Mouse (Mus musculus): ENCODE data around the gene Itgav. TPM values are rescaled to one million over a fixed set of nuclear protein-coding genes. Genes with fewer than 3 reads are reported as not detected.

Gene Itgav
- polyA plus RNA-seq, 1 experiment from 2014 or later = 96.2 TPM

- no peaks in the 10 kb centered on the region for H3K4me1 ChIP-seq (ENCODE audit: control insufficient read depth, insufficient read depth, low read length)
- H3K4me3 ChIP-seq (ENCODE audit: low read depth, low read length) = no peak overlapping the region
- H3K27ac ChIP-seq (ENCODE audit: low read length) = no peak overlapping the region
- ATAC-seq (ENCODE audit: insufficient number of reproducible peaks, insufficient read depth, low FRiP score, low read depth) = 0 out of 2 replicates have a peak, but pooled peaks have one; percentile 44
- WGBS = 36% methylated on average over 13 of the region's 13 CpGs
- H3K9me3 ChIP-seq (ENCODE audit: control insufficient read depth, low read depth, low read length) = no peaks in the 10 kb centered on the region
- H3K27me3 ChIP-seq (ENCODE audit: control insufficient read depth, insufficient read depth, low read length) = no peaks in the 10 kb centered on the region
- no peak overlapping the region for H3K9ac ChIP-seq (replicated peaks; ENCODE audit: low read depth, low read length)
- H3K36me3 ChIP-seq (ENCODE audit: control insufficient read depth, insufficient read depth, low read length) = peaks cover 11% of the 10 kb centered on the region; the same call in 1 of the 2 replicates
- peak overlapping the region; percentile 32 for H3K4me2 ChIP-seq (replicated peaks; ENCODE audit: low read depth, low read length)
Observed at GRCm38 (mm10) chr2:83733981-83734393, 9.8 kb downstream of the Itgav start.

DNA sequence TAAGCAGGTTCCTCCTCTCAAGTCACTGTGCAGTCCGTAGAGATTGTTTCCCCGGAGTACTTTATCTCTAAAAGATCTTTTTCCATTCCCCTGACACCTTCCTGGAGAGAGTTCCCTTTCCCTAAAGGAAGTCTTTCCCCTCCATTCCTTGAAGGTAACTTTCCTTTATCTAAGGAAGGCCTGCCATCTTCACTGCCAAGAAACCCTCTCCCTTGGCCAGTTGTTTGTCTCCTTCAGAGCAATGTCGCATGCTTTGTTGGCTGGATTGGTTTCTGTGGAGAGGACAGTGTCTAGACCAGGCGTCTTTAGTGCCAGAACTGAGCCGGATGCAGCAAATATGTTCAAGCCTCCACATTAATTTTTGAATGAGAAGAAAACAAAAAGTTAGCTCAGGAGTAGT is 11.1 kb downstream of the Itgav start:
- no peak for ATAC-seq (ENCODE audit: insufficient number of reproducible peaks, insufficient read depth, low FRiP score, low read depth)
- no peak overlapping the region for H3K27ac ChIP-seq (ENCODE audit: low read length)
- 72% methylated on average over 5 of the region's 5 CpGs for WGBS

GRCm38 (mm10) chr2:83736836-83737235 is 12.6 kb downstream of the Itgav start:
- no peaks in the 10 kb centered on the region for H3K27me3 ChIP-seq (ENCODE audit: control insufficient read depth, insufficient read depth, low read length)
- H3K4me3 ChIP-seq (ENCODE audit: low read depth, low read length) = no peak overlapping the region
- ATAC-seq (ENCODE audit: insufficient number of reproducible peaks, insufficient read depth, low FRiP score, low read depth) = no peak
- 89% methylated on average over 5 of the region's 5 CpGs for WGBS
- no peak overlapping the region for H3K9ac ChIP-seq (replicated peaks; ENCODE audit: low read depth, low read length)
- H3K36me3 ChIP-seq (ENCODE audit: control insufficient read depth, insufficient read depth, low read length) = peaks cover 11% of the 10 kb centered on the region; the same call in 1 of the 2 replicates
- H3K4me1 ChIP-seq (ENCODE audit: control insufficient read depth, insufficient read depth, low read length) = peaks cover 7% of the 10 kb centered on the region
- H3K27ac ChIP-seq (ENCODE audit: low read length) = no peak overlapping the region
- H3K9me3 ChIP-seq (ENCODE audit: control insufficient read depth, low read depth, low read length) = no peaks in the 10 kb centered on the region
- no peak overlapping the region for H3K4me2 ChIP-seq (replicated peaks; ENCODE audit: low read depth, low read length)

More for the DNA sequence above, 11.1 kb downstream of the Itgav start:
- Histone ChIP-seq H3K4me3 (ENCODE audit: low read depth, low read length) (no peak overlapping the region), H3K9ac (replicated peaks; ENCODE audit: low read depth, low read length) (no peak overlapping the region), H3K4me1 (ENCODE audit: control insufficient read depth, insufficient read depth, low read length) (peaks cover 7% of the 10 kb centered on the region), H3K9me3 (ENCODE audit: control insufficient read depth, low read depth, low read length) (no peaks in the 10 kb centered on the region), H3K36me3 (ENCODE audit: control insufficient read depth, insufficient read depth, low read length) (peaks cover 11% of the 10 kb centered on the region; the same call in 1 of the 2 replicates), H3K4me2 (replicated peaks; ENCODE audit: low read depth, low read length) (no peak overlapping the region), H3K27me3 (ENCODE audit: control insufficient read depth, insufficient read depth, low read length) (no peaks in the 10 kb centered on the region)

- ATAC-seq (ENCODE audit: insufficient number of reproducible peaks, insufficient read depth, low FRiP score, low read depth) = no peak
- H3K36me3 ChIP-seq (ENCODE audit: control insufficient read depth, insufficient read depth, low read length) = peaks cover 11% of the 10 kb centered on the region; the same call in 1 of the 2 replicates
- H3K27me3 ChIP-seq (ENCODE audit: control insufficient read depth, insufficient read depth, low read length) = no peaks in the 10 kb centered on the region
- H3K9me3 ChIP-seq (ENCODE audit: control insufficient read depth, low read depth, low read length) = no peaks in the 10 kb centered on the region
- peaks cover 7% of the 10 kb centered on the region for H3K4me1 ChIP-seq (ENCODE audit: control insufficient read depth, insufficient read depth, low read length)
- 60% methylated on average over 14 of the region's 14 CpGs for WGBS
- H3K4me3 ChIP-seq (ENCODE audit: low read depth, low read length) = no peak overlapping the region
- H3K4me2 ChIP-seq (replicated peaks; ENCODE audit: low read depth, low read length) = no peak overlapping the region
- H3K27ac ChIP-seq (ENCODE audit: low read length) = no peak overlapping the region
- H3K9ac ChIP-seq (replicated peaks; ENCODE audit: low read depth, low read length) = no peak overlapping the region
Observed at GRCm38 (mm10) chr2:83738586-83739251, 14.5 kb downstream of the Itgav start.

- 47% methylated on average over 9 of the region's 9 CpGs for WGBS
- Histone ChIP-seq H3K9me3 (ENCODE audit: control insufficient read depth, low read depth, low read length) (no peaks in the 10 kb centered on the region), H3K27ac (ENCODE audit: low read length) (peak overlapping the region; percentile 6; the same call in 1 of the 2 replicates), H3K4me1 (ENCODE audit: control insufficient read depth, insufficient read depth, low read length) (peaks cover 7% of the 10 kb centered on the region), H3K4me3 (ENCODE audit: low read depth, low read length) (no peak overlapping the region), H3K4me2 (replicated peaks; ENCODE audit: low read depth, low read length) (no peak overlapping the region), H3K9ac (replicated peaks; ENCODE audit: low read depth, low read length) (no peak overlapping the region), H3K27me3 (ENCODE audit: control insufficient read depth, insufficient read depth, low read length) (no peaks in the 10 kb centered on the region), H3K36me3 (ENCODE audit: control insufficient read depth, insufficient read depth, low read length) (peaks cover 13% of the 10 kb centered on the region; the same call in 1 of the 2 replicates)
- ATAC-seq (ENCODE audit: insufficient number of reproducible peaks, insufficient read depth, low FRiP score, low read depth) = no peak; the same call in 1 of the 2 replicates
Observed at GRCm38 (mm10) chr2:83739461-83740124, 15.4 kb downstream of the Itgav start.

DNA sequence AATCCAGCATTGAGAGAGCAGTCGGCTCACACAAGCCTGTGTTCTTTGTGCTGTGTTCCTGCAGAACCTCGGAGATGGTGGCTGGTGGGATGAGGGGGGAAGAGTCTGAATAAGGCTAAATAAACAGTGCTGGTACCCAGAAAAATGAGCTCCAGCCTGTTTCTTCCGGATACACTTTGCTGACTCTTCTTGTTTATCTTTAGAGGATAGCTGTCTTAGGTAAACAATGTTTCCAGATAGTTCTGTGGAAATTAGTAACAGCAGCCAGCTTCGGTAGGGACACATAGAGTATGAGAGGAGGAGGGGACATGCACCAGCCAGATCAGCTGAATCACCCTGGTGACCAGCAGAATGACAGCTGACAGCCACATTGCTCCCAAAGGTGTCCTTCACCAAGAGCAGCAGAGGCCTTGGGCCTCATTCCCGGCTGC is 16.4 kb downstream of the Itgav start:
- no peak overlapping the region for H3K4me3 ChIP-seq (ENCODE audit: low read depth, low read length)
- 21% methylated on average over 5 of the region's 5 CpGs for WGBS
- no peaks in the 10 kb centered on the region for H3K9me3 ChIP-seq (ENCODE audit: control insufficient read depth, low read depth, low read length)
- no peak for ATAC-seq (ENCODE audit: insufficient number of reproducible peaks, insufficient read depth, low FRiP score, low read depth)
- peaks cover 14% of the 10 kb centered on the region; the same call in 1 of the 2 replicates for H3K36me3 ChIP-seq (ENCODE audit: control insufficient read depth, insufficient read depth, low read length)
- H3K27me3 ChIP-seq (ENCODE audit: control insufficient read depth, insufficient read depth, low read length) = no peaks in the 10 kb centered on the region
- no peak overlapping the region for H3K9ac ChIP-seq (replicated peaks; ENCODE audit: low read depth, low read length)
- no peak overlapping the region for H3K4me2 ChIP-seq (replicated peaks; ENCODE audit: low read depth, low read length)
- 0 out of 2 replicates have a peak overlapping the region, but pooled peaks have one; percentile 3 for H3K27ac ChIP-seq (ENCODE audit: low read length)
- H3K4me1 ChIP-seq (ENCODE audit: control insufficient read depth, insufficient read depth, low read length) = peaks cover 7% of the 10 kb centered on the region

GRCm38 (mm10) chr2:83742210-83742609 is 18.0 kb downstream of the Itgav start:
- H3K4me1 ChIP-seq (ENCODE audit: control insufficient read depth, insufficient read depth, low read length) = peaks cover 7% of the 10 kb centered on the region
- H3K4me3 ChIP-seq (ENCODE audit: low read depth, low read length) = no peak overlapping the region
- H3K27ac ChIP-seq (ENCODE audit: low read length) = no peak overlapping the region
- no peaks in the 10 kb centered on the region for H3K9me3 ChIP-seq (ENCODE audit: control insufficient read depth, low read depth, low read length)
- no peaks in the 10 kb centered on the region for H3K27me3 ChIP-seq (ENCODE audit: control insufficient read depth, insufficient read depth, low read length)
- ATAC-seq (ENCODE audit: insufficient number of reproducible peaks, insufficient read depth, low FRiP score, low read depth) = no peak
- no peak overlapping the region for H3K4me2 ChIP-seq (replicated peaks; ENCODE audit: low read depth, low read length)
- peaks cover 9% of the 10 kb centered on the region; the same call in 1 of the 2 replicates for H3K36me3 ChIP-seq (ENCODE audit: control insufficient read depth, insufficient read depth, low read length)
- H3K9ac ChIP-seq (replicated peaks; ENCODE audit: low read depth, low read length) = no peak overlapping the region
- WGBS = 40% methylated on average over 9 of the region's 9 CpGs

- no peaks in the 10 kb centered on the region for H3K9me3 ChIP-seq (ENCODE audit: control insufficient read depth, low read depth, low read length)
- H3K4me2 ChIP-seq (replicated peaks; ENCODE audit: low read depth, low read length) = no peak overlapping the region
- no peaks in the 10 kb centered on the region for H3K27me3 ChIP-seq (ENCODE audit: control insufficient read depth, insufficient read depth, low read length)
- no peak overlapping the region for H3K27ac ChIP-seq (ENCODE audit: low read length)
- H3K36me3 ChIP-seq (ENCODE audit: control insufficient read depth, insufficient read depth, low read length) = peaks cover 9% of the 10 kb centered on the region; the same call in 1 of the 2 replicates
- H3K4me1 ChIP-seq (ENCODE audit: control insufficient read depth, insufficient read depth, low read length) = peaks cover 7% of the 10 kb centered on the region
- H3K9ac ChIP-seq (replicated peaks; ENCODE audit: low read depth, low read length) = no peak overlapping the region
- ATAC-seq (ENCODE audit: insufficient number of reproducible peaks, insufficient read depth, low FRiP score, low read depth) = no peak
- WGBS = 97% methylated on average over 2 of the region's 2 CpGs
- H3K4me3 ChIP-seq (ENCODE audit: low read depth, low read length) = no peak overlapping the region
Observed at GRCm38 (mm10) chr2:83742836-83743235, 18.6 kb downstream of the Itgav start.
